Mouse (Mus musculus): ENCODE results near the gene Wsb2. TPM values are rescaled to one million over a fixed set of nuclear protein-coding genes. Genes with fewer than 3 reads are reported as not detected.
A peak's percentile ranks its signal among the peaks of the same experiment; 100 is the strongest.
"Not testable (repeated sequence)": the region's sequence is repeated elsewhere in the genome, so short reads cannot be mapped to it uniquely, and the experiment has no call there.

Wsb2 gene
- polyA plus RNA-seq, 1 experiment = 238 TPM

- H3K4me1 ChIP-seq (ENCODE audit: control insufficient read depth, insufficient read depth, low read length) = no peaks in the 10 kb centered on the region; the same call in 1 of the 2 replicates
- H3K27ac ChIP-seq (ENCODE audit: insufficient read depth, low read length) = no peak overlapping the region
- no peaks in the 10 kb centered on the region for H3K27me3 ChIP-seq (ENCODE audit: control insufficient read depth, insufficient read depth, low read length)
- WGBS = 41% methylated on average over 11 of the region's 11 CpGs
- no peak overlapping the region for H3K4me3 ChIP-seq (replicated peaks; ENCODE audit: insufficient read depth, low read depth, low read length)
- no peak for DNase-seq
- no peak for TF ChIP-seq POLR2A (IDR thresholded peaks at IDR 0.05; ENCODE audit: borderline replicate concordance, insufficient read depth, low read length)
- no peak for TF ChIP-seq CTCF (IDR thresholded peaks at IDR 0.05; ENCODE audit: borderline replicate concordance, insufficient read depth, low read depth, low read length)
These were observed 19.2 kb downstream of the Wsb2 start for GRCm38 (mm10) chr5:117376331-117376761.

GRCm38 (mm10) chr5:117377731-117378130, 20.6 kb downstream of the Wsb2 start:
- DNase-seq; H3K27ac ChIP-seq (ENCODE audit: insufficient read depth, low read length); H3K27me3 ChIP-seq (ENCODE audit: control insufficient read depth, insufficient read depth, low read length); H3K4me1 ChIP-seq (ENCODE audit: control insufficient read depth, insufficient read depth, low read length); H3K4me3 ChIP-seq (replicated peaks; ENCODE audit: insufficient read depth, low read depth, low read length): not testable (repeated sequence)
- WGBS = 92% methylated on average over 14 of the region's 14 CpGs

GRCm38 (mm10) chr5:117380199-117380598, 23.1 kb downstream of the Wsb2 start:
- TF ChIP-seq POLR2A (IDR thresholded peaks at IDR 0.05; ENCODE audit: borderline replicate concordance, insufficient read depth, low read length) (no peak), CTCF (IDR thresholded peaks at IDR 0.05; ENCODE audit: borderline replicate concordance, insufficient read depth, low read depth, low read length) (no peak)
- no peak for DNase-seq
- 64% methylated on average over 4 of the region's 4 CpGs for WGBS

GRCm38 (mm10) chr5:117381785-117382184, 24.7 kb downstream of the Wsb2 start:
- no peak overlapping the region for H3K27ac ChIP-seq (ENCODE audit: insufficient read depth, low read length)
- H3K4me1 ChIP-seq (ENCODE audit: control insufficient read depth, insufficient read depth, low read length) = no peaks in the 10 kb centered on the region; the same call in 1 of the 2 replicates
- no peaks in the 10 kb centered on the region for H3K27me3 ChIP-seq (ENCODE audit: control insufficient read depth, insufficient read depth, low read length)
- no peak for DNase-seq
- TF ChIP-seq CTCF (IDR thresholded peaks at IDR 0.05; ENCODE audit: borderline replicate concordance, insufficient read depth, low read depth, low read length) = no peak
- no peak for TF ChIP-seq POLR2A (IDR thresholded peaks at IDR 0.05; ENCODE audit: borderline replicate concordance, insufficient read depth, low read length)
- WGBS = 65% methylated on average over 7 of the region's 7 CpGs
- no peak overlapping the region for H3K4me3 ChIP-seq (replicated peaks; ENCODE audit: insufficient read depth, low read depth, low read length)

More at GRCm38 (mm10) chr5:117380199-117380598, 23.1 kb downstream of the Wsb2 start:
- Histone ChIP-seq H3K4me1 (ENCODE audit: control insufficient read depth, insufficient read depth, low read length) (no peaks in the 10 kb centered on the region; the same call in 1 of the 2 replicates), H3K27ac (ENCODE audit: insufficient read depth, low read length) (peak overlapping the region; percentile 34; the same call in 1 of the 2 replicates), H3K4me3 (replicated peaks; ENCODE audit: insufficient read depth, low read depth, low read length) (no peak overlapping the region), H3K27me3 (ENCODE audit: control insufficient read depth, insufficient read depth, low read length) (no peaks in the 10 kb centered on the region)

GRCm38 (mm10) chr5:117383198-117383597, 26.1 kb downstream of the Wsb2 start:
- Histone ChIP-seq H3K4me1 (ENCODE audit: control insufficient read depth, insufficient read depth, low read length) (peaks cover 3% of the 10 kb centered on the region; the same call in 1 of the 2 replicates), H3K27me3 (ENCODE audit: control insufficient read depth, insufficient read depth, low read length) (no peaks in the 10 kb centered on the region), H3K4me3 (replicated peaks; ENCODE audit: insufficient read depth, low read depth, low read length) (no peak overlapping the region), H3K27ac (ENCODE audit: insufficient read depth, low read length) (no peak overlapping the region)
- no peak for DNase-seq
- TF ChIP-seq POLR2A (IDR thresholded peaks at IDR 0.05; ENCODE audit: borderline replicate concordance, insufficient read depth, low read length) (no peak), CTCF (IDR thresholded peaks at IDR 0.05; ENCODE audit: borderline replicate concordance, insufficient read depth, low read depth, low read length) (no peak)
- 64% methylated on average over 12 of the region's 12 CpGs for WGBS

- H3K4me3 ChIP-seq (replicated peaks; ENCODE audit: insufficient read depth, low read depth, low read length) = peak overlapping the region; percentile 77
- H3K27me3 ChIP-seq (ENCODE audit: control insufficient read depth, insufficient read depth, low read length) = no peaks in the 10 kb centered on the region
- TF ChIP-seq CTCF (IDR thresholded peaks at IDR 0.05; ENCODE audit: borderline replicate concordance, insufficient read depth, low read depth, low read length) = peak; percentile 35; the same call in 1 of the 2 replicates
- no peak for TF ChIP-seq POLR2A (IDR thresholded peaks at IDR 0.05; ENCODE audit: borderline replicate concordance, insufficient read depth, low read length)
- WGBS = 4% methylated on average over 16 of the region's 16 CpGs
- no peak overlapping the region for H3K27ac ChIP-seq (ENCODE audit: insufficient read depth, low read length)
- DNase-seq = peak; percentile 53 to 63
- 0 out of 2 replicates have a peak, but pooled peaks cover 3% of the 10 kb centered on the region for H3K4me1 ChIP-seq (ENCODE audit: control insufficient read depth, insufficient read depth, low read length)
These were observed 31.2 kb downstream of the Wsb2 start for GRCm38 (mm10) chr5:117388296-117388751.

- WGBS = under 1% methylated on average over 43 of the region's 44 CpGs
- Histone ChIP-seq H3K27me3 (ENCODE audit: control insufficient read depth, insufficient read depth, low read length) (no peaks in the 10 kb centered on the region), H3K27ac (ENCODE audit: insufficient read depth, low read length) (no peak within 1 kb of the TSS), H3K4me3 (replicated peaks; ENCODE audit: insufficient read depth, low read depth, low read length) (peak within 1 kb of the TSS; percentile 77), H3K4me1 (ENCODE audit: control insufficient read depth, insufficient read depth, low read length) (0 out of 2 replicates have a peak, but pooled peaks cover 3% of the 10 kb centered on the region)
- TF ChIP-seq POLR2A (IDR thresholded peaks at IDR 0.05; ENCODE audit: borderline replicate concordance, insufficient read depth, low read length) = peak; percentile 26; the same call in 1 of the 2 replicates
- TF ChIP-seq CTCF (IDR thresholded peaks at IDR 0.05; ENCODE audit: borderline replicate concordance, insufficient read depth, low read depth, low read length) = no peak
- peak; percentile 90 to 92 for DNase-seq
These were observed 31.8 kb downstream of the Wsb2 start, which contains the start of gene Rfc5 for GRCm38 (mm10) chr5:117388877-117389276. Gene Rfc5 (minus strand): TSS chr5:117389047.

- H3K4me3 ChIP-seq (replicated peaks; ENCODE audit: insufficient read depth, low read depth, low read length) = no peak overlapping the region
- no peaks in the 10 kb centered on the region for H3K27me3 ChIP-seq (ENCODE audit: control insufficient read depth, insufficient read depth, low read length)
- DNase-seq = no peak
- H3K27ac ChIP-seq (ENCODE audit: insufficient read depth, low read length) = no peak overlapping the region
- TF ChIP-seq POLR2A (IDR thresholded peaks at IDR 0.05; ENCODE audit: borderline replicate concordance, insufficient read depth, low read length) (no peak), CTCF (IDR thresholded peaks at IDR 0.05; ENCODE audit: borderline replicate concordance, insufficient read depth, low read depth, low read length) (no peak)
- WGBS = 91% methylated on average over 1 of the region's 1 CpGs
- 0 out of 2 replicates have a peak, but pooled peaks cover 3% of the 10 kb centered on the region for H3K4me1 ChIP-seq (ENCODE audit: control insufficient read depth, insufficient read depth, low read length)
These were observed 33.8 kb downstream of the Wsb2 start for GRCm38 (mm10) chr5:117390895-117391294.

Measured in cerebellum, adult 2 months (tissue).